Mouse (Mus musculus) duodenum, adult 2 months (tissue): ENCODE data around the gene Gsk3a. TPM values are rescaled to one million over a fixed set of nuclear protein-coding genes. Genes with fewer than 3 reads are reported as not detected.

Source experiments
- polyA plus RNA-seq: library from polyadenylated mRNA; depleted of rRNA; stranded (reverse); fragments of >200 nt; gene quantifications from 2 replicates; pipeline ENCODE4 v1.2.3, GENCODE M21; 2012; ENCODE audit warnings: low replicate concordance; rRNA removed

Gene Gsk3a
- 141 and 179 TPM in 2 replicates for polyA plus RNA-seq

DNA sequence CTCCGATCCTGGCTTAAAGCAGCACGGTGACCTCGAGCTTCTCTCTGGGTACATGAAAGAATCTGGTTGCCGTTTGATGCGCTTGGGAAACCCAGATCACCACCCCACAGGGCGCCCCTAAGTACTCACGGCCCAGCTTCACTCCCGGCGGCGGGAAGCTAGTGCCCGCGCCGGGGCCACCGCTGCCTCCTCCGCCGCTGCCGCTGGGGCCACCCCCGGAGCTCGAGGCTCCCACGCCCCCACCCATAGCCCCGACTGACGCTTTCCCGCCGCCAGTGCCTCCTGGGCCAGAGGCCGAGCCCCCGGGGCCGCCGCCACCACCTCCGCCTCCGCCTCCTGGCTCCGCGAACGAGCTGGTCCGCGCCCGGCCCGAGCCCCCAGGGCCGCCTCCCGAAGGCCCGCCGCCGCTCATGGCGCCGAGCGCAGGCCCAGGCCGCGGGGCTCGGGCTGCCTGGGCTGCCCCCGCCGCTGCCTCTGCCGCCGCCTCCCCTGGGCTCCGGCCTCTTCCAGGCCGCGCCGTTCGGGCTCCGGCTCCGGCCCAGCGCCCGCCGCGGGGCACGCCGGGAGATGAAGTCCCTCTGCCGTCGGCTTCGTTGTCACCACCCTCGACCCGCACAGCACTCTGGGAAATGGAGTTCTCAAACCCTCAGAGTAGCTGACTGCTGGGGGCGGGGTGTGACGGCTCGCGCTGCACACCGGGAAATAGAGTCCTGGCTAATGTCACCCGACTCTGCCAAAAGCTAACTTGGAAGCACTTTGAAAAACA, at the start of gene Gsk3a:
Gene Gsk3a (minus strand): TSS at position 603 of the 766 bp plus-strand sequence.

DNA sequence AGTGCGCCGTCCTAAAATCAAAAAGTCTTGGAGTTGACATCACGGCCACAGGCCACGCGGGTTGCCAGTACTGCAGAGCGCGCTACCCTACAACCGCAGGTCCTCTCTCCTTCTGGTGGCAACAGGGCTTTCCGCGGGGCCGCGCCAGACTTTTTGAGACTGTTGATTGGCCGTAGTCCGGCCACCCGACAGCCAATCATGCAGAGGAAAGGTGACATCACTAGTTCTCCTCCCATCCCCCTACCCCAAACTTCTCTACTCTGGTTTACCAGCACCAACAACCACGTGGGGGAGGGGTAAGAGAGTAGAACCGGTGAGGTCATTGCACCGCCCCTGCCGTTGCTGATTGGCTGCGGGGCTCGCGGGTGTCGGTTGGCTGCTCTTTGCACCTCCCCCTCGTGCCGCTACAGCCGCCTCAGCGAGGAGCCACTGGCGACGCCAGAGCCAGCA, 29.7 kb upstream of the Gsk3a start, which contains the start of gene Cic:
Gene Cic (plus strand): TSS at position 404 of the 450 bp plus-strand sequence.

DNA sequence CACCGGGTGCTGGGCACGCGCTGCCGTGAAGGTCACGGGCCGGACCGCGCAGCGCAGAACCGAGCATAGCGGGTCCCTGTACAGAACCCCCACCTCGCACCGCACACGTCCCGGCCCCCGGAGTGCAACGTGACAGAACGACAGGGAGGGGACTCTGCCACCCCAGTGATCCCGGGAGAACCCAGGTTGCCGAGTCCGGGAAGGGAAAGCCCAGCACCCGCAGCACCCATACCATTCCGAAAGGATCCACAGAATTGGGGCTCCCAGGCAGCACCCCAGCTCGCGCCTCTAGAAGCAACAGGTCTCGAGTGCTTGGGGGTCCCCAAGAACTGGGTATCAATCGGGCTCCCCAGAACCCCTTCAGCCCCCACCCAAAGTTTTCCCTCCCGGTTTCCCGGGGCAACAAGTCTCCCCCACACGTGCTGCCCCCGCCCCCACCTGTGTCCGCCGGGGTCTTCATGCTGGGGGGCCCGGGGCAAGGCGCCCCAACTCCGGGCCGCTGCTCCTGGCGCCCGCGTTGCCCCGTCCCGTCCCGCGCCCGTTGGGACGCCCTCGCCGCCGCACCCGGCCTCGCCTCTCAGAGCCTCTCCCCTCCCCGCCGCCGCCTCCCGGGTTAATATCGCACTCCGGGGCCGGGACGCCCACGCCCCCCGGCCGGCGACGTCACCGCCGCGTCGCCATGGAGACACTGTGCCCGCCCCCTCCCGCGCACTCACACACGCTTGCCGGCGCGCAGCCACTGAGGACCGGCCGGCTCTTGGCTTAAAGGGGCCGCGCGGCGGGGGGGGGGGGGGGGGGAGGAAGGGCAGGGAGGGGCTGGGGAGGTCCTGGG, 12.7 kb upstream of the Gsk3a start, which contains the start of gene Erf:
Gene Erf (minus strand): TSS at position 621 of the 832 bp plus-strand sequence.

DNA sequence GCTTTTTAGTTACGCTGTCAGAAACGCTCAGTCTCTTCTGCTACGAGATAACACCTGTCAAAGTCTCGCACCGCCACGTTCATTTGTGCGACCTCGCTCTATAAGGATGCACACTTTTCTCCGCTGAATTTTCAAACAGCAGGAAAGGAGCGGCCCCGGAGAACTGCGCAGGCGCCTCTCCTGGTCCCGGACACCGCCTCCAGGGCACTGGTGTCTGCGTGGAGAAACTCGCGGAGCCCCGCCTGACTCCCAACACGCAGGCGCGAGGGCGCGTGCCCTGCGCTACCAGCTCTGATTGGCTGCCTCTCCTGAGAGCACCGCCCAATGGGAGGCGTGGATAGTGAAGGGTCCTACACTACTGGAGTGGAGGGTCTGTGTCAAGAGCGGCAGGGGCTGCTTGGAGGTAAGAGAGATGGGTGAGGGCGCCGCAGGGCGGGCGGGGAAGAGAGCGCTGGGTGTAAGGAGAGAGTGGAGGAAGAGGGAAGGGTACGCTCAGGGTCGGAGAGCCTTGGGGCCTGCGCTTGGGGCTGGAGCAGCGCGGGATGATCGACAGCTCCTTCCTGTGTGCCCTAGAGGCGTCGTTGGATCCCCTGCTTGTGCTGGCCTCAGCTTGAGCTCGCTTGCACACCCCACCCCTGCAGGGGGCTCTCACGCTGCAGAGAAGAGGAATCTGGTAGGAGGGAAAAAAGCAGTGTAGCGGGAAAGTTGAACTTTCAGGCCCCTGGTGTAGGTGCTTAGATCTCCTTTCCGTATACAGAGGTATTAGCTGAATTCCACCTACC, 16.4 kb downstream of the Gsk3a start, which contains the start of gene Zfp526:
Gene Zfp526 (plus strand): TSS at position 324 of the 782 bp plus-strand sequence.

DNA sequence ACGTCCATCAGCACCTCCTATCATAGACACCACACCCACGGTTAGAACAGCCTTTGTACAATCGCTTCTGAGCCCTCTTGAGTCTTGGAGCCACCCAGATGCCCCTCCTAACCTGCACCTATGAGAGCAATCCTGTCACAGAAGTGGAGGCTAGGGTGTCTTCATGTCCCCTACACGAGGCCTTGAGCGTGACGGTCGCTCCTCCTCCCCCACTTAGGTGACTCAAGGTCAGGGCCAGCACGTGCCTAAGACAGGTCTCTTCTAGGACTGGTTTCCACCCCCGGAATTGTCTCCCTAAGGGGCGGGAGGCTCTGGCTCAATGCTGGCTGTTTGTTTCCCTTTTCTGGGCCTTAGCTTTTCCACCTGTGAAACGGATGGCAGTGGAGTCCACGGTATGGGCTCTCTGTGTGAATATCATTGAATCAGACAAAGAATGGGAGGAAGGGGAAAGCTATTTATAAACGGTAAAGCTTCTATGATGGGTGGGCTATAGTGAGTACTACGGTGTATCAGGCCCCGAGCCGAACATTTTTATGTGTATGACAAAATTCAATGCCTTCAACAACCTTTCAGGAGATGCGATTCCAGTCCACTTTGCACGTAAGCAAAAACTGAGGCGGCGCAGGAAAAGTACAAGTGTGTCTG, 17.1 kb downstream of the Gsk3a start, which contains the start of gene Dedd2:
Gene Dedd2 (minus strand): TSS at position 159 of the 645 bp plus-strand sequence.

DNA sequence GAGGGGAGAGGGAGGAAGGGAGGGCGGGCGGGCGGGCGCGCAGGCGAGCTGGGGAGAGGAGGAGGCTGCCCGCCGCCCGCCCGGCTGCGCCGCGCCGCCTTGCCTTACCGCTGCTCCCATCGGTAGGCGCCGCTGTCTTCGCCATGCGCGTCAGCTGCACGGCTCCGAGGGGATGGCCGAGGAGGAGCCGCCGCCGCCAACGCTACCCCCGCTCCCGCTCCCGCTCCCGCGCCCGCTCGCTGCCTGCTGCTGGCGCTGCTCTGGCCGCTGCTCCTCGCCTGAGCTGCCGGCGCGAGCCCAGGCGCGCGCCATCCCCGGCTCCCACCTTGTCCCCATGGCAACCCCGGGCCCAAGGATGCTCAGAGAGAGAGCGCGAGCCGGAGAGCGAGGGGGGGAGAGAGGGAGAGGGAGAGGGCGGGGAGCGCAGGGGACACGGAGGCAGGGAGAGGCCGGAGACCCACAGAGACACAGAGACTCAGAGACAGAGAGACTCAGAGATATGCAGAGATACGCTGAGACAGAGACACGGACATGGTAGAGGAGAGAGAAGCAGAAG, 58.0 kb downstream of the Gsk3a start, which contains the start of gene Pou2f2:
Gene Pou2f2 (minus strand): TSS at position 121 of the 556 bp plus-strand sequence.

Other genes with a start within 250 kb of the Gsk3a start
- gene Atp1a3, start 231.9 kb downstream of the Gsk3a start, polyA plus RNA-seq = 1.6 and 4.1 TPM in 2 replicates
- gene Grik5, start 165.5 kb downstream of the Gsk3a start, polyA plus RNA-seq = 19.8 and 24.4 TPM in 2 replicates
- 34.5 and 39.7 TPM in 2 replicates for gene Zfp574, start 165.3 kb downstream of the Gsk3a start, polyA plus RNA-seq
- 1.8 and 3.3 TPM in 2 replicates for gene Pou2f2, start 58.1 kb downstream of the Gsk3a start, polyA plus RNA-seq
- 45.9 and 104 TPM in 2 replicates for gene Dedd2, start 17.2 kb downstream of the Gsk3a start, polyA plus RNA-seq
- 6.1 and 7.0 TPM in 2 replicates for gene Zfp526, start 16.4 kb downstream of the Gsk3a start, polyA plus RNA-seq
- gene Erf, start 12.9 kb upstream of the Gsk3a start, polyA plus RNA-seq = 40.7 and 44.2 TPM in 2 replicates
- gene Cic, start 29.9 kb upstream of the Gsk3a start, polyA plus RNA-seq = 54.5 and 62.2 TPM in 2 replicates
- gene Pafah1b3, start 60.1 kb upstream of the Gsk3a start, polyA plus RNA-seq = 86.5 and 148 TPM in 2 replicates
- gene Prr19, start 63.6 kb upstream of the Gsk3a start, polyA plus RNA-seq = 0.07 TPM in 1 of 2 replicates, not detected in the other
- 0.64 and 1.5 TPM in 2 replicates for gene Tmem145, start 68.3 kb upstream of the Gsk3a start, polyA plus RNA-seq
- 21.0 and 22.1 TPM in 2 replicates for gene Megf8, start 79.3 kb upstream of the Gsk3a start, polyA plus RNA-seq
- gene Cnfn, start 131.9 kb upstream of the Gsk3a start, polyA plus RNA-seq = 1.1 TPM in 1 of 2 replicates, not detected in the other
- 65.3 and 226 TPM in 2 replicates for gene Lipe, start 160.9 kb upstream of the Gsk3a start, polyA plus RNA-seq
- gene Cxcl17, start 175.0 kb upstream of the Gsk3a start, polyA plus RNA-seq = 1.9 TPM in 1 of 2 replicates, not detected in the other
- gene Ceacam1, start 239.8 kb upstream of the Gsk3a start, polyA plus RNA-seq = 97.6 and 182 TPM in 2 replicates